Mouse (Mus musculus): Measurements from ENCODE around the gene C7.

C7 gene

GRCm38 (mm10) chr15:5002903-5003302 lies 60.6 kb downstream of the C7 start:
- DNase-seq (ENCODE audit: low read depth): no peak

GRCm38 (mm10) chr15:4973355-4973754 lies 90.2 kb downstream of the C7 start:
- no peak for DNase-seq (ENCODE audit: low read depth)
